Mouse (Mus musculus) lung, adult 2 months (tissue): ENCODE data around the gene Cox8b. TPM values are rescaled to one million over a fixed set of nuclear protein-coding genes. Genes with fewer than 3 reads are reported as not detected.
A peak's percentile ranks its signal among the peaks of the same experiment; 100 is the strongest.

Experiments
- DNase-seq: peaks from one replicate; pipeline ENCODE4 v3.0.0; 2022
- H3K4me1 ChIP-seq: fragments of 200-500 bp; 2 replicates; pipeline ENCODE4 v1.6.1; 2011; ENCODE audit warnings: low read length; ENCODE audit not compliant: control insufficient read depth, insufficient read depth
- H3K4me3 ChIP-seq: fragments of 200-500 bp; replicated peaks from 2 replicates; pipeline ENCODE3; 2011; ENCODE audit warnings: low read depth, mild to moderate bottlenecking, control low read depth, low read length; ENCODE audit errors: extremely low read depth
- CTCF ChIP-seq: fragments of 200-500 bp; IDR thresholded peaks from 2 replicates; pipeline ENCODE4 v1.5.1; 2011; ENCODE audit warnings: mild to moderate bottlenecking, low read length, control low read depth; ENCODE audit not compliant: insufficient read depth
- POLR2A ChIP-seq: fragments of 200-500 bp; IDR thresholded peaks from 2 replicates; pipeline ENCODE4 v1.6.1; 2011; ENCODE audit warnings: low read depth, mild to moderate bottlenecking, control low read depth, low read length, borderline replicate concordance; ENCODE audit errors: extremely low read depth
- WGBS: fragments of 180-500 bp; shearing (Covaris S2); methylation state at CpG from one replicate; pipeline ENCODE4 v1.1.7; 2018; 5-methylcytosine and 5-hydroxymethylcytosine counted together
- polyA plus RNA-seq: library from polyadenylated mRNA; depleted of rRNA; stranded (reverse); fragments of >200 nt; gene quantifications from 2 replicates; pipeline ENCODE4 v1.2.3, GENCODE M21; 2012; rRNA removed

The Cox8b gene
- polyA plus RNA-seq, 1 experiment: 104 TPM

GRCm38 (mm10) chr7:140855860-140856784 is 44.1 kb downstream of the Cox8b start, which contains the start of gene Gm45785:
Gene Gm45785 (minus strand): TSS chr7:140856331.
- TF ChIP-seq CTCF: no peak
- peak; percentile 65; the same call in 1 of the 2 replicates for TF ChIP-seq POLR2A
- peak; percentile 86 for DNase-seq
- under 1% methylated on average over 51 of the region's 51 CpGs for WGBS
- H3K4me1 ChIP-seq: peaks cover 14% of the 10 kb centered on the region
- peak within 1 kb of the TSS; percentile 94 for H3K4me3 ChIP-seq

GRCm38 (mm10) chr7:140855181-140855580 is 45.1 kb downstream of the Cox8b start:
- H3K4me1 ChIP-seq: peaks cover 14% of the 10 kb centered on the region
- DNase-seq: no peak
- TF ChIP-seq CTCF (no peak), POLR2A (no peak)
- WGBS: 66% methylated on average over 9 of the region's 9 CpGs
- H3K4me3 ChIP-seq: peak overlapping the region; percentile 94

GRCm38 (mm10) chr7:140854483-140854882 is 45.8 kb downstream of the Cox8b start:
- no peak for TF ChIP-seq CTCF
- no peak for TF ChIP-seq POLR2A
- DNase-seq: no peak
- Histone ChIP-seq H3K4me1 (peaks cover 14% of the 10 kb centered on the region), H3K4me3 (no peak overlapping the region)
- 88% methylated on average over 18 of the region's 18 CpGs for WGBS

- DNase-seq: no peak
- no peak overlapping the region for H3K4me3 ChIP-seq
- 74% methylated on average over 9 of the region's 9 CpGs for WGBS
- H3K4me1 ChIP-seq: peaks cover 9% of the 10 kb centered on the region
- TF ChIP-seq POLR2A (no peak), CTCF (no peak)
These were observed 46.9 kb downstream of the Cox8b start for GRCm38 (mm10) chr7:140853386-140853785.

GRCm38 (mm10) chr7:140851916-140852315 is 48.3 kb downstream of the Cox8b start:
- TF ChIP-seq POLR2A (no peak), CTCF (no peak)
- H3K4me1 ChIP-seq: peaks cover 5% of the 10 kb centered on the region; the same call in 1 of the 2 replicates
- WGBS: 92% methylated on average over 4 of the region's 4 CpGs
- no peak overlapping the region for H3K4me3 ChIP-seq
- no peak for DNase-seq

Other genes starting within 250 kb of the Cox8b start
- not detected in 2 replicates for gene Olfr539, start 240.5 kb downstream of the Cox8b start, polyA plus RNA-seq
- gene Olfr45, start 218.5 kb downstream of the Cox8b start, polyA plus RNA-seq: not detected in 2 replicates
- not detected in 2 replicates for gene Olfr541, start 203.2 kb downstream of the Cox8b start, polyA plus RNA-seq
- gene Cyp2e1, start 136.7 kb downstream of the Cox8b start, polyA plus RNA-seq: 6.4 and 16.6 TPM in 2 replicates
- gene Syce1, start 112.6 kb downstream of the Cox8b start, polyA plus RNA-seq: 0.22 and 0.45 TPM in 2 replicates
- 0.06 and 0.19 TPM in 2 replicates for gene Zfp941, start 78.3 kb downstream of the Cox8b start, polyA plus RNA-seq
- 19.7 and 23.3 TPM in 2 replicates for gene Urah, start 65.4 kb downstream of the Cox8b start, polyA plus RNA-seq
- gene Scgb1c1, start 54.9 kb downstream of the Cox8b start, polyA plus RNA-seq: 45.0 and 76.2 TPM in 2 replicates
- gene Odf3, start 52.6 kb downstream of the Cox8b start, polyA plus RNA-seq: 0.24 TPM in 1 of 2 replicates, not detected in the other
- 2.2 TPM in 1 of 2 replicates, not detected in the other for gene Gm45785, start 44.1 kb downstream of the Cox8b start, polyA plus RNA-seq
- 112 and 138 TPM in 2 replicates for gene Ric8a, start 43.5 kb downstream of the Cox8b start, polyA plus RNA-seq
- gene Bet1l, start 42.9 kb downstream of the Cox8b start, polyA plus RNA-seq: 25.5 and 30.5 TPM in 2 replicates
- gene Psmd13, start 18.5 kb downstream of the Cox8b start, polyA plus RNA-seq: 48.8 and 70.4 TPM in 2 replicates
- gene Sirt3, start 18.1 kb downstream of the Cox8b start, polyA plus RNA-seq: 21.1 and 27.0 TPM in 2 replicates
- gene Nlrp6, start 20.5 kb upstream of the Cox8b start, polyA plus RNA-seq: 0.07 and 0.31 TPM in 2 replicates
- gene Pgghg, start 40.9 kb upstream of the Cox8b start, polyA plus RNA-seq: 38.1 and 39.3 TPM in 2 replicates
- gene Ifitm5, start 49.8 kb upstream of the Cox8b start, polyA plus RNA-seq: 3.2 and 5.2 TPM in 2 replicates
- gene Gm45717, start 55.5 kb upstream of the Cox8b start, polyA plus RNA-seq: 0.63 TPM in 1 of 2 replicates, not detected in the other
- gene Ifitm2, start 55.5 kb upstream of the Cox8b start, polyA plus RNA-seq: 1,180 and 1,190 TPM in 2 replicates
- gene Ifitm1, start 66.8 kb upstream of the Cox8b start, polyA plus RNA-seq: 227 and 261 TPM in 2 replicates
- 560 and 814 TPM in 2 replicates for gene Ifitm3, start 110.3 kb upstream of the Cox8b start, polyA plus RNA-seq
- 10.6 and 24.3 TPM in 2 replicates for gene Ifitm6, start 117.5 kb upstream of the Cox8b start, polyA plus RNA-seq
- not detected in 2 replicates for gene Gm17387, start 128.7 kb upstream of the Cox8b start, polyA plus RNA-seq
- 0.33 and 0.36 TPM in 2 replicates for gene B4galnt4, start 160.7 kb upstream of the Cox8b start, polyA plus RNA-seq
- gene Pkp3, start 177.8 kb upstream of the Cox8b start, polyA plus RNA-seq: 23.8 and 47.7 TPM in 2 replicates
- 40.5 and 40.6 TPM in 2 replicates for gene Sigirr, start 200.1 kb upstream of the Cox8b start, polyA plus RNA-seq
- 2.8 and 10.7 TPM in 2 replicates for gene Ano9, start 217.4 kb upstream of the Cox8b start, polyA plus RNA-seq
- gene Ptdss2, start 221.9 kb upstream of the Cox8b start, polyA plus RNA-seq: 22.9 and 24.1 TPM in 2 replicates